In the genomic region with DNA sequence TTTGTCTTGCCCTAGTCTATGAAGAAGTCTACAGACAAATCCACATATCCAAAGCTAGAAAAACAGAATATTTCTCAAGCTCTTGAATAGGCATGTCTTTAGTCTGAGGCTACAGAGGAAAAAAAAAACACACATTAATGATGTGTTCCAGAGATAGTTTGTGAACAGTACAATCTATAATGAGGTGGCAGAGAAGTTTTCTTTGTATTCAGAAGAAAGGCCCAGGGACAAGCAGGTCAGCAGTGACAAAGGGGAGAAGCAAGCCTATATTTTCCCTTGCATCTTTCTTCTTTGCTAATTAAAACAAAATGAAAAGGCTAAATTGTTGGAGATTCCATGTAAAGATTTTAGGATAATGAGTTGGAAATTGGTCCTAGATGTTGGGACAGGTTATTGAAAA, we compare ENCODE assay signal across 27 mouse cellular contexts.
A peak's percentile ranks its signal among the peaks of the same experiment; 100 is the strongest.
DNase-seq lines count a peak whose midpoint lies in the region; ATAC-seq and TF ChIP-seq lines count a peak whose summit lies in the region.
"Had no signal": no experiment of that assay in that cellular context is flagged by ENCODE, and none has a peak within 500 bp of the region (broad histone marks: within the 10 kb centered on the region; RNA-seq: fewer than 3 reads in every experiment).

No protein-coding gene starts in this region.

- no peak overlapping the region for H3K4me2 ChIP-seq in forebrain, postnatal 0 days (ENCODE audit: low read depth)
- no peak overlapping the region for H3K4me2 ChIP-seq in forebrain, embryonic 12.5 days
- no peak overlapping the region; the same call in 1 of the 2 replicates for H3K4me2 ChIP-seq in forebrain, embryonic 15.5 days (replicated peaks)
- H3K4me2 ChIP-seq: heart, embryonic 12.5 days; heart, embryonic 15.5 days; hindbrain, embryonic 13.5 days; intestine, embryonic 15.5 days had no signal

- peaks cover 3% of the 10 kb centered on the region; the same call in 1 of the 2 replicates for H3K9me3 ChIP-seq in forebrain, embryonic 10.5 days
- no peaks in the 10 kb centered on the region for H3K9me3 ChIP-seq in forebrain, postnatal 0 days (ENCODE audit: low read length)
- H3K9me3 ChIP-seq in forebrain, embryonic 12.5 days = no peaks in the 10 kb centered on the region; the same call in 1 of the 2 replicates
- no peaks in the 10 kb centered on the region for H3K9me3 ChIP-seq in forebrain, embryonic 15.5 days
- H3K9me3 ChIP-seq: G1E; heart, embryonic 12.5 days; heart, embryonic 15.5 days; hindbrain, embryonic 10.5 days; hindbrain, embryonic 13.5 days; intestine, embryonic 15.5 days had no signal

- H3K9ac ChIP-seq in forebrain, postnatal 0 days = no peak overlapping the region
- H3K9ac ChIP-seq in forebrain, embryonic 12.5 days = no peak overlapping the region
- H3K9ac ChIP-seq in forebrain, embryonic 15.5 days (replicated peaks) = no peak overlapping the region
- H3K9ac ChIP-seq: heart, embryonic 12.5 days; heart, embryonic 15.5 days; hindbrain, embryonic 13.5 days; intestine, embryonic 15.5 days had no signal

- DNase-seq in forebrain, embryonic 10.5 days (ENCODE audit: extremely low spot score, low spot score) = no peak
- no peak for DNase-seq in forebrain, postnatal 0 days
- peak; percentile 76 for DNase-seq in retina, postnatal 1 day
- DNase-seq in Muller cell, postnatal 12 days (ENCODE audit: inconsistent ontology term) = no peak
- DNase-seq in thymus, postnatal 25 days = no peak
- DNase-seq in c-Kit-positive CD71-positive TER-119-positive erythroid progenitor cells, embryonic 14.5 days (ENCODE audit: low spot score) = no peak
- DNase-seq: adrenal gland, adult 2 months; adrenal gland, postnatal 14 days; cerebellum, adult 11 months; cerebellum, adult 2 months; cerebellum, adult 9-11 months; cerebellum, postnatal 36 days; gastrocnemius, postnatal 25 days; heart, adult 18-20 months; heart, postnatal 10 days; heart, postnatal 36 days; kidney, adult 11 months had no signal

- H3K4me1 ChIP-seq in forebrain, embryonic 10.5 days = peaks cover 51% of the 10 kb centered on the region
- H3K4me1 ChIP-seq in forebrain, postnatal 0 days (ENCODE audit: insufficient read depth) = no peaks in the 10 kb centered on the region
- peaks cover 9% of the 10 kb centered on the region for H3K4me1 ChIP-seq in forebrain, embryonic 12.5 days
- H3K4me1 ChIP-seq in forebrain, embryonic 15.5 days = peaks cover 18% of the 10 kb centered on the region
- H3K4me1 ChIP-seq: heart, embryonic 12.5 days; heart, embryonic 15.5 days; intestine, embryonic 15.5 days had no signal

- ATAC-seq in forebrain, postnatal 0 days = no peak
- ATAC-seq in forebrain, embryonic 12.5 days (ENCODE audit: low FRiP score) = no peak
- ATAC-seq in forebrain, embryonic 15.5 days (replicated peaks) = no peak
- ATAC-seq: hindbrain, embryonic 16.5 days; intestine, embryonic 15.5 days had no signal

- H3K27me3 ChIP-seq in forebrain, embryonic 10.5 days (ENCODE audit: poor library complexity, severe bottlenecking) = peaks cover 55% of the 10 kb centered on the region
- H3K27me3 ChIP-seq in forebrain, postnatal 0 days (ENCODE audit: insufficient read depth, low read length) = no peaks in the 10 kb centered on the region
- H3K27me3 ChIP-seq in forebrain, embryonic 12.5 days = no peaks in the 10 kb centered on the region
- H3K27me3 ChIP-seq in forebrain, embryonic 15.5 days = no peaks in the 10 kb centered on the region
- H3K27me3 ChIP-seq: CH12.LX; heart, embryonic 12.5 days; heart, embryonic 15.5 days; hindbrain, embryonic 13.5 days; intestine, embryonic 15.5 days had no signal

- TF ChIP-seq CTCF in forebrain, postnatal 0 days (IDR thresholded peaks at IDR 0.05; ENCODE audit: low read depth) = no peak

- H3K36me3 ChIP-seq in forebrain, embryonic 10.5 days (replicated peaks) = peaks cover 5% of the 10 kb centered on the region; the same call in 1 of the 2 replicates
- H3K36me3 ChIP-seq in forebrain, postnatal 0 days (ENCODE audit: insufficient read depth) = no peaks in the 10 kb centered on the region
- H3K36me3 ChIP-seq in forebrain, embryonic 12.5 days (replicated peaks) = no peaks in the 10 kb centered on the region
- no peaks in the 10 kb centered on the region for H3K36me3 ChIP-seq in forebrain, embryonic 15.5 days
- H3K36me3 ChIP-seq: G1E; heart, embryonic 12.5 days; heart, embryonic 15.5 days; hindbrain, embryonic 10.5 days; hindbrain, embryonic 13.5 days; intestine, embryonic 15.5 days had no signal

- H3K4me3 ChIP-seq in forebrain, embryonic 10.5 days = no peak overlapping the region
- no peak overlapping the region for H3K4me3 ChIP-seq in forebrain, postnatal 0 days (ENCODE audit: low read depth, low read length)
- H3K4me3 ChIP-seq in forebrain, embryonic 12.5 days (replicated peaks) = no peak overlapping the region
- H3K4me3 ChIP-seq in forebrain, embryonic 15.5 days = no peak overlapping the region
- H3K4me3 ChIP-seq: heart, embryonic 12.5 days; heart, embryonic 15.5 days; hindbrain, embryonic 10.5 days; hindbrain, embryonic 13.5 days; intestine, embryonic 15.5 days had no signal

- H3K27ac ChIP-seq in forebrain, embryonic 10.5 days = peak overlapping the region; percentile 86
- H3K27ac ChIP-seq in forebrain, postnatal 0 days (ENCODE audit: low read depth, low read length) = no peak overlapping the region
- peak overlapping the region; percentile 73 for H3K27ac ChIP-seq in forebrain, embryonic 12.5 days
- peak overlapping the region; percentile 72 for H3K27ac ChIP-seq in forebrain, embryonic 15.5 days (replicated peaks)
- H3K27ac ChIP-seq: heart, embryonic 15.5 days; hindbrain, embryonic 10.5 days; hindbrain, embryonic 13.5 days; intestine, embryonic 15.5 days had no signal
